Mouse (Mus musculus) liver, postnatal 0 days (tissue): ENCODE results near the gene Il21r. TPM values are rescaled to one million over a fixed set of nuclear protein-coding genes. Genes with fewer than 3 reads are reported as not detected.

Experiments
- ATAC-seq: fragments of 200-750 bp; cut with Nextera tagmentation; 2 replicates; pipeline ENCODE4 v1.8.0; 2017; ENCODE audit warnings: mild to moderate bottlenecking, moderate library complexity
- DNase-seq: peaks from one replicate; pipeline ENCODE4 v3.0.0-alpha.2; 2016
- H3K27ac ChIP-seq: fragments of 300-500 bp; sonication (generic); 2 replicates; pipeline ENCODE4 v1.5.1; 2014; ENCODE audit warnings: antibody characterized with exemption, moderate library complexity, mild to moderate bottlenecking, low read depth
- H3K27me3 ChIP-seq: fragments of 300-500 bp; sonication (generic); 2 replicates; pipeline ENCODE4 v1.6.1; 2014; ENCODE audit warnings: low read length, control low read depth, mixed read lengths; ENCODE audit not compliant: insufficient read depth
- H3K36me3 ChIP-seq: fragments of 300-500 bp; sonication (generic); replicated peaks from 2 replicates; pipeline ENCODE4 v1.6.1; 2014; ENCODE audit warnings: mild to moderate bottlenecking, control low read depth, low read length, moderate library complexity, mixed read lengths; ENCODE audit not compliant: insufficient read depth
- H3K4me1 ChIP-seq: fragments of 300-500 bp; sonication (generic); 2 replicates; pipeline ENCODE4 v1.6.1; 2014; ENCODE audit warnings: antibody characterized with exemption, mild to moderate bottlenecking, control low read depth; ENCODE audit not compliant: insufficient read depth
- H3K4me2 ChIP-seq: fragments of 300-500 bp; sonication (generic); 2 replicates; pipeline ENCODE4 v1.6.1; 2014; ENCODE audit warnings: low read depth, mild to moderate bottlenecking, low read length, moderate library complexity, mixed read lengths
- H3K4me3 ChIP-seq: fragments of 300-500 bp; sonication (generic); 2 replicates; pipeline ENCODE4 v1.5.1; 2014; ENCODE audit warnings: low read depth, low read length
- H3K9ac ChIP-seq: fragments of 300-500 bp; sonication (generic); replicated peaks from 2 replicates; pipeline ENCODE4 v1.6.1; 2014; ENCODE audit warnings: mild to moderate bottlenecking, moderate library complexity
- H3K9me3 ChIP-seq: fragments of 300-500 bp; sonication (generic); 2 replicates; pipeline ENCODE4 v1.6.1; 2016; ENCODE audit warnings: mild to moderate bottlenecking, control low read depth, low read length, mixed read lengths
- CTCF ChIP-seq: sonication (generic); IDR thresholded peaks from 2 replicates; pipeline ENCODE4 v1.5.1; 2016; ENCODE audit warnings: antibody characterized with exemption, low read depth
- EP300 ChIP-seq: IDR thresholded peaks from 2 replicates; pipeline ENCODE4 v1.6.1; 2016; ENCODE audit warnings: antibody characterized with exemption, low read depth, mild to moderate bottlenecking
- WGBS: fragments of 180-500 bp; shearing (Covaris S2); extraction: QIAGEN DNeasy Blood & Tissue Kit; methylation state at CpG from one replicate; pipeline ENCODE4 v1.1.7; 2014; ENCODE audit not compliant: insufficient replicate concordance; 5-methylcytosine and 5-hydroxymethylcytosine counted together
- polyA plus RNA-seq: library from polyadenylated mRNA; unstranded; fragments of >200 nt; fragmentation: Nextera tagmentation; extraction: Ambion mirVana; gene quantifications from 2 replicates; pipeline ENCODE4 v1.2.1, GENCODE M21; 2015

The Il21r gene
- polyA plus RNA-seq, 1 experiment from 2014 or later = 0.70 TPM

GRCm38 (mm10) chr7:125638870-125639386 is 35.7 kb downstream of the Il21r start:
- H3K27ac ChIP-seq = no peak overlapping the region
- H3K4me2 ChIP-seq = peak overlapping the region; percentile 29; the same call in 1 of the 2 replicates
- peaks cover 39% of the 10 kb centered on the region for H3K36me3 ChIP-seq
- H3K4me1 ChIP-seq = peaks cover 3% of the 10 kb centered on the region
- no peaks in the 10 kb centered on the region for H3K27me3 ChIP-seq
- peak; percentile 79 for DNase-seq
- no peaks in the 10 kb centered on the region for H3K9me3 ChIP-seq
- 36% methylated on average over 9 of the region's 9 CpGs for WGBS
- H3K9ac ChIP-seq = no peak overlapping the region
- ATAC-seq = peak; percentile 65
- TF ChIP-seq CTCF = peak; percentile 90
- no peak for TF ChIP-seq EP300
- no peak overlapping the region for H3K4me3 ChIP-seq

GRCm38 (mm10) chr7:125643880-125644279 is 40.7 kb downstream of the Il21r start:
- Histone ChIP-seq H3K9ac (no peak overlapping the region), H3K27ac (no peak overlapping the region), H3K4me3 (no peak overlapping the region), H3K4me1 (no peaks in the 10 kb centered on the region), H3K4me2 (no peak overlapping the region), H3K36me3 (peaks cover 83% of the 10 kb centered on the region), H3K27me3 (no peaks in the 10 kb centered on the region), H3K9me3 (no peaks in the 10 kb centered on the region)
- DNase-seq (no peak), ATAC-seq (peak; percentile 43; the same call in 1 of the 2 replicates)
- TF ChIP-seq EP300 (no peak), CTCF (no peak)
- WGBS = 50% methylated on average over 6 of the region's 6 CpGs

GRCm38 (mm10) chr7:125645413-125645812 is 42.2 kb downstream of the Il21r start:
- TF ChIP-seq EP300 = no peak
- TF ChIP-seq CTCF = no peak
- H3K4me3 ChIP-seq = no peak overlapping the region
- H3K4me1 ChIP-seq = no peaks in the 10 kb centered on the region
- no peaks in the 10 kb centered on the region for H3K27me3 ChIP-seq
- H3K27ac ChIP-seq = no peak overlapping the region
- no peak overlapping the region for H3K9ac ChIP-seq
- no peak for ATAC-seq
- WGBS = 85% methylated on average over 7 of the region's 7 CpGs
- no peaks in the 10 kb centered on the region for H3K9me3 ChIP-seq
- no peak for DNase-seq
- peaks cover 90% of the 10 kb centered on the region for H3K36me3 ChIP-seq
- H3K4me2 ChIP-seq = no peak overlapping the region

GRCm38 (mm10) chr7:125649013-125649412 is 45.8 kb downstream of the Il21r start:
- no peaks in the 10 kb centered on the region for H3K4me1 ChIP-seq
- no peaks in the 10 kb centered on the region for H3K9me3 ChIP-seq
- no peaks in the 10 kb centered on the region for H3K27me3 ChIP-seq
- H3K4me3 ChIP-seq = no peak overlapping the region
- 81% methylated on average over 1 of the region's 1 CpGs for WGBS
- H3K9ac ChIP-seq = no peak overlapping the region
- no peak overlapping the region for H3K27ac ChIP-seq
- H3K4me2 ChIP-seq = no peak overlapping the region
- ATAC-seq (no peak), DNase-seq (no peak)
- H3K36me3 ChIP-seq = peaks cover 74% of the 10 kb centered on the region
- TF ChIP-seq CTCF (no peak), EP300 (no peak)

GRCm38 (mm10) chr7:125657511-125657910 is 54.3 kb downstream of the Il21r start:
- Histone ChIP-seq H3K9me3 (no peaks in the 10 kb centered on the region), H3K4me1 (0 out of 2 replicates have a peak, but pooled peaks cover 3% of the 10 kb centered on the region), H3K4me3 (no peak overlapping the region), H3K4me2 (no peak overlapping the region), H3K27ac (peak overlapping the region; percentile 80), H3K9ac (no peak overlapping the region), H3K27me3 (no peaks in the 10 kb centered on the region), H3K36me3 (peaks cover 77% of the 10 kb centered on the region)
- ATAC-seq (peak; percentile 84), DNase-seq (no peak)
- 66% methylated on average over 6 of the region's 6 CpGs for WGBS
- TF ChIP-seq EP300 (0 out of 2 replicates have a peak, but pooled peaks have one; percentile 10), CTCF (no peak)

GRCm38 (mm10) chr7:125663654-125664053 is 60.4 kb downstream of the Il21r start:
- no peak overlapping the region for H3K27ac ChIP-seq
- no peaks in the 10 kb centered on the region for H3K4me1 ChIP-seq
- no peak overlapping the region for H3K4me2 ChIP-seq
- DNase-seq (no peak), ATAC-seq (no peak)
- TF ChIP-seq EP300 (no peak), CTCF (no peak)
- H3K9me3 ChIP-seq = no peaks in the 10 kb centered on the region
- H3K27me3 ChIP-seq = no peaks in the 10 kb centered on the region
- H3K36me3 ChIP-seq = peaks cover 76% of the 10 kb centered on the region
- 91% methylated on average over 3 of the region's 3 CpGs for WGBS
- no peak overlapping the region for H3K9ac ChIP-seq
- no peak overlapping the region for H3K4me3 ChIP-seq
